Mouse (Mus musculus): ENCODE results near the gene Zbtb16.

GRCm38 (mm10) chr9:48721172-48721571 is 114.8 kb downstream of the Zbtb16 start:
- TF ChIP-seq POLR2A (IDR thresholded peaks at IDR 0.05; ENCODE audit: control insufficient read depth in 1 of 2, insufficient read depth in 1 of 2, low read depth in 1 of 2, low read length in 2 of 2, poor library complexity in 1 of 2) (no peak), CTCF (IDR thresholded peaks at IDR 0.05 in 2 of 3, conservative IDR thresholded peaks at IDR 0.05 in 1 of 3; ENCODE audit: control insufficient read depth in 1 of 3, insufficient read depth in 1 of 3, low read depth in 2 of 3, low read length in 3 of 3, poor library complexity in 1 of 3, severe bottlenecking in 1 of 3) (no peak), TCF12 (IDR thresholded peaks at IDR 0.05; ENCODE audit: low read depth, low read length) (no peak), ETS1 (IDR thresholded peaks at IDR 0.05; ENCODE audit: low read depth, low read length) (no peak), SMC3 (IDR thresholded peaks at IDR 0.05; ENCODE audit: low read depth, low read length) (no peak), GATA1 (IDR thresholded peaks at IDR 0.05; ENCODE audit: low read depth, low read length) (no peak), SIN3A (IDR thresholded peaks at IDR 0.05; ENCODE audit: low read length) (no peak)
